Mouse (Mus musculus): ENCODE results near the gene Myh10. TPM values are rescaled to one million over a fixed set of nuclear protein-coding genes. Genes with fewer than 3 reads are reported as not detected.
A peak's percentile ranks its signal among the peaks of the same experiment; 100 is the strongest.

The Myh10 gene
- polyA plus RNA-seq, 1 experiment from 2014 or later, result 94.9 TPM

GRCm38 (mm10) chr11:68790720-68791119 lies 99.4 kb downstream of the Myh10 start:
- H3K9ac ChIP-seq (ENCODE audit: low read depth, low read length), result no peak overlapping the region
- no peak overlapping the region for H3K4me2 ChIP-seq (ENCODE audit: low read length)
- H3K36me3 ChIP-seq (ENCODE audit: control insufficient read depth, insufficient read depth, low read length), result peaks cover 74% of the 10 kb centered on the region
- no peak overlapping the region for H3K4me3 ChIP-seq (ENCODE audit: low read depth, low read length)
- 86% methylated on average over 10 of the region's 10 CpGs for WGBS
- no peaks in the 10 kb centered on the region for H3K4me1 ChIP-seq (ENCODE audit: control insufficient read depth, insufficient read depth, low read length)
- H3K9me3 ChIP-seq (replicated peaks; ENCODE audit: control insufficient read depth, low read length, poor library complexity, severe bottlenecking), result no peaks in the 10 kb centered on the region
- no peaks in the 10 kb centered on the region for H3K27me3 ChIP-seq (ENCODE audit: control insufficient read depth, insufficient read depth, low read depth, low read length)
- no peak overlapping the region for H3K27ac ChIP-seq (ENCODE audit: low read length)
- ATAC-seq, result no peak

DNA sequence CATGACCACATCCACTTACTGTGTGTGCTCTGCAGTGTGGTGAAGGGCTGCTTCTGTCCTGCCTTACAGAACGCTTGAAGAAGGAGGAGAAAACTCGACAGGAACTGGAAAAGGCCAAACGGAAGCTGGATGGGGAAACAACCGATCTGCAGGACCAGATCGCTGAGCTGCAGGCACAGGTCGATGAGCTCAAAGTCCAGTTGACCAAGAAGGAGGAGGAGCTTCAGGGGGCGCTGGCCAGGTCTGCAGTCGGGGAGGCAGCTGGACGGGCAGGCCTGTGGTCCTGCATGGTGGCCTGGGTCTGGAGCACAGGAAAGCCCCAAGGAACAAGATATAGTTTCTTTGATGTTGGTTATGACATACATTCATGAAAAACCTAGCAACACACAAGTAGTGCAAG lies 100.4 kb downstream of the Myh10 start:
- H3K4me2 ChIP-seq (ENCODE audit: low read length), result no peak overlapping the region
- no peak overlapping the region for H3K9ac ChIP-seq (ENCODE audit: low read depth, low read length)
- H3K4me1 ChIP-seq (ENCODE audit: control insufficient read depth, insufficient read depth, low read length), result no peaks in the 10 kb centered on the region
- WGBS, result 93% methylated on average over 9 of the region's 9 CpGs
- H3K27ac ChIP-seq (ENCODE audit: low read length), result no peak overlapping the region
- no peaks in the 10 kb centered on the region for H3K27me3 ChIP-seq (ENCODE audit: control insufficient read depth, insufficient read depth, low read depth, low read length)
- no peak for ATAC-seq
- H3K36me3 ChIP-seq (ENCODE audit: control insufficient read depth, insufficient read depth, low read length), result peaks cover 71% of the 10 kb centered on the region
- H3K4me3 ChIP-seq (ENCODE audit: low read depth, low read length), result no peak overlapping the region
- no peaks in the 10 kb centered on the region for H3K9me3 ChIP-seq (replicated peaks; ENCODE audit: control insufficient read depth, low read length, poor library complexity, severe bottlenecking)

- ATAC-seq, result no peak
- WGBS, result over 99% methylated on average over 10 of the region's 10 CpGs
- H3K4me3 ChIP-seq (ENCODE audit: low read depth, low read length), result no peak overlapping the region
- H3K27ac ChIP-seq (ENCODE audit: low read length), result no peak overlapping the region
- no peak overlapping the region for H3K4me2 ChIP-seq (ENCODE audit: low read length)
- H3K9me3 ChIP-seq (replicated peaks; ENCODE audit: control insufficient read depth, low read length, poor library complexity, severe bottlenecking), result no peaks in the 10 kb centered on the region
- H3K27me3 ChIP-seq (ENCODE audit: control insufficient read depth, insufficient read depth, low read depth, low read length), result no peaks in the 10 kb centered on the region
- H3K9ac ChIP-seq (ENCODE audit: low read depth, low read length), result no peak overlapping the region
- H3K36me3 ChIP-seq (ENCODE audit: control insufficient read depth, insufficient read depth, low read length), result peaks cover 78% of the 10 kb centered on the region
- H3K4me1 ChIP-seq (ENCODE audit: control insufficient read depth, insufficient read depth, low read length), result no peaks in the 10 kb centered on the region
These were observed 106.9 kb downstream of the Myh10 start for GRCm38 (mm10) chr11:68798258-68798657.

- Histone ChIP-seq H3K4me2 (ENCODE audit: low read length) (no peak overlapping the region), H3K9ac (ENCODE audit: low read depth, low read length) (no peak overlapping the region), H3K4me3 (ENCODE audit: low read depth, low read length) (no peak overlapping the region), H3K27me3 (ENCODE audit: control insufficient read depth, insufficient read depth, low read depth, low read length) (no peaks in the 10 kb centered on the region), H3K27ac (ENCODE audit: low read length) (no peak overlapping the region), H3K9me3 (replicated peaks; ENCODE audit: control insufficient read depth, low read length, poor library complexity, severe bottlenecking) (no peaks in the 10 kb centered on the region), H3K36me3 (ENCODE audit: control insufficient read depth, insufficient read depth, low read length) (peaks cover 85% of the 10 kb centered on the region), H3K4me1 (ENCODE audit: control insufficient read depth, insufficient read depth, low read length) (no peaks in the 10 kb centered on the region)
- WGBS, result 69% methylated on average over 4 of the region's 4 CpGs
- ATAC-seq, result no peak
These were observed 113.8 kb downstream of the Myh10 start for GRCm38 (mm10) chr11:68805148-68805547.

DNA sequence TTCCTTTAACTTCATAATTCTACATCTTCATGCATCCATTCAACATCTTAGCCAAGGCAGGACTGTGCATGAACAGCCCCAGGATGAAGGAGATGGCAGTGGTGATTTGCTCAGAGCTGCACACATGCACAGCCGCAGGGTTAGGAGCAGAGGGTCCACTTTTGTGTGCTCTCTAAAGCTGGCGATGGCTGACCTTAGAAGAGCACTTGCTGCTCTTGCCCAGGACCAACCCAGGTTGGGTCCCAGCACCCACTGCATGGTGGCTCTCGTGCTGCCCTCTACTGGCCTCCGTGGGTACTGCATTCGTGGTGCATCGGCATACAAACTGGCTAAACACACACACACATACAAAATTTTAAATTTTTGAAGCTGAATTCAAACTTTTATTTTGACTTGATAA lies 116.4 kb downstream of the Myh10 start:
- 45% methylated on average over 6 of the region's 6 CpGs for WGBS
- peak; percentile 54 for ATAC-seq
- H3K36me3 ChIP-seq (ENCODE audit: control insufficient read depth, insufficient read depth, low read length), result peaks cover 79% of the 10 kb centered on the region
- H3K27ac ChIP-seq (ENCODE audit: low read length), result no peak overlapping the region
- no peaks in the 10 kb centered on the region for H3K27me3 ChIP-seq (ENCODE audit: control insufficient read depth, insufficient read depth, low read depth, low read length)
- H3K9ac ChIP-seq (ENCODE audit: low read depth, low read length), result no peak overlapping the region
- no peak overlapping the region for H3K4me2 ChIP-seq (ENCODE audit: low read length)
- H3K4me1 ChIP-seq (ENCODE audit: control insufficient read depth, insufficient read depth, low read length), result no peaks in the 10 kb centered on the region
- no peak overlapping the region for H3K4me3 ChIP-seq (ENCODE audit: low read depth, low read length)
- H3K9me3 ChIP-seq (replicated peaks; ENCODE audit: control insufficient read depth, low read length, poor library complexity, severe bottlenecking), result no peaks in the 10 kb centered on the region

- Histone ChIP-seq H3K27me3 (ENCODE audit: control insufficient read depth, insufficient read depth, low read depth, low read length) (no peaks in the 10 kb centered on the region), H3K27ac (ENCODE audit: low read length) (no peak overlapping the region), H3K4me3 (ENCODE audit: low read depth, low read length) (no peak overlapping the region), H3K9me3 (replicated peaks; ENCODE audit: control insufficient read depth, low read length, poor library complexity, severe bottlenecking) (no peaks in the 10 kb centered on the region), H3K4me2 (ENCODE audit: low read length) (no peak overlapping the region), H3K9ac (ENCODE audit: low read depth, low read length) (no peak overlapping the region), H3K4me1 (ENCODE audit: control insufficient read depth, insufficient read depth, low read length) (no peaks in the 10 kb centered on the region), H3K36me3 (ENCODE audit: control insufficient read depth, insufficient read depth, low read length) (peaks cover 68% of the 10 kb centered on the region)
- no peak for ATAC-seq
- 93% methylated on average over 9 of the region's 9 CpGs for WGBS
These were observed 120.7 kb downstream of the Myh10 start for GRCm38 (mm10) chr11:68811881-68812577.

GRCm38 (mm10) chr11:68818416-68818815 lies 127.1 kb downstream of the Myh10 start:
- H3K27me3 ChIP-seq (ENCODE audit: control insufficient read depth, insufficient read depth, low read depth, low read length), result no peaks in the 10 kb centered on the region
- no peak overlapping the region for H3K4me2 ChIP-seq (ENCODE audit: low read length)
- peaks cover 56% of the 10 kb centered on the region for H3K36me3 ChIP-seq (ENCODE audit: control insufficient read depth, insufficient read depth, low read length)
- H3K4me3 ChIP-seq (ENCODE audit: low read depth, low read length), result no peak overlapping the region
- no peak for ATAC-seq
- H3K9me3 ChIP-seq (replicated peaks; ENCODE audit: control insufficient read depth, low read length, poor library complexity, severe bottlenecking), result no peaks in the 10 kb centered on the region
- H3K27ac ChIP-seq (ENCODE audit: low read length), result no peak overlapping the region
- H3K4me1 ChIP-seq (ENCODE audit: control insufficient read depth, insufficient read depth, low read length), result no peaks in the 10 kb centered on the region
- whole genome bisulfite sequencing, result 92% methylated on average over 8 of the region's 8 CpGs
- H3K9ac ChIP-seq (ENCODE audit: low read depth, low read length), result no peak overlapping the region

DNA sequence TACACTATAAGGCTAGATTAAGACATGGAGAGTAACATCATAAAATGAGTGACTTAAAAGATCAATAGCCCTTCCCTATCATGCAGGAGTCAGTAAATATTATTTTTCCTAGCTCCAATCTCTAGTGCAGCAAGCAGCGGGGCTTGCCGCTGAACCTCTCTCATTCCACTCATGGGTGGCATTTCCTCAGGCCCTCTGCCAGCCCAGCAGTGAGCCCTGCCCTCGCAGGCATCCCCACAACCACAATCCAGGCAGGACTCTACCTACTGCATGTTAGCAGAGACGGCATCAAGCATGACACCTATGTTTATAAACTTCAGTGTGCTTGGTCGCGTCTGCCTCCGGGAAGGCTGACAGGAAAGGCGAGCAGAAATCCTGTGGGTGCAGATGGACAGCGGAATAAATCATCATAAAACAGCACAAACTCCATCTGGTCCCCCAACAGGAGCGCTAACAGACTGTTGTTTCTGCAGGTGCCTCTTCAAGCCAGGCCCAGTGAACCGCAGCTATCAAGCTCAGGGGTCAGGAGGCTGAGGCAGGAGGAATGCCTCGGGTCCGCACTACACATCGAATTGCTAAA lies 128.0 kb downstream of the Myh10 start:
- H3K36me3 ChIP-seq (ENCODE audit: control insufficient read depth, insufficient read depth, low read length), result peaks cover 51% of the 10 kb centered on the region
- H3K4me2 ChIP-seq (ENCODE audit: low read length), result no peak overlapping the region
- WGBS, result 94% methylated on average over 14 of the region's 14 CpGs
- no peak for ATAC-seq
- H3K27ac ChIP-seq (ENCODE audit: low read length), result no peak overlapping the region
- H3K4me1 ChIP-seq (ENCODE audit: control insufficient read depth, insufficient read depth, low read length), result no peaks in the 10 kb centered on the region
- no peaks in the 10 kb centered on the region for H3K27me3 ChIP-seq (ENCODE audit: control insufficient read depth, insufficient read depth, low read depth, low read length)
- H3K9me3 ChIP-seq (replicated peaks; ENCODE audit: control insufficient read depth, low read length, poor library complexity, severe bottlenecking), result no peaks in the 10 kb centered on the region
- no peak overlapping the region for H3K9ac ChIP-seq (ENCODE audit: low read depth, low read length)
- H3K4me3 ChIP-seq (ENCODE audit: low read depth, low read length), result no peak overlapping the region

DNA sequence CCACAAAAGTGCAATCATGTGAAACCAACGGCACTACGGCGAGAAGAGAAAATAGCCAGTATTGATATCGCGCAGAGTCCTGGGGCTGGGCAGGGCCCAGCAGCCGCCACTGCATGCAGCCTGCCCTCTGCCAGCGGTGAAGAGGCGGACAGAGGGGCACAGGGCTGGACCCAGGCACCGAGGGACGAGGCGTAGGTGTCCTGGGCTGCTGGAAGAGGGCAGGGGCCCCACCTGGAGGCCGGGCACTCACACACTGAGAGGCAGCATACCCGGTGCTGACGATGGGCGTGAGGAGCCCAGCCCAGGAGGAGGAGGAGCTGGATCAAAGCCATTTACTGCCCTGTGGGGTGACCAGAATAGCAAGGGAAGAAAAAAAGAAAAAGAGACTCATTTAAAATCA lies 131.0 kb downstream of the Myh10 start:
- 89% methylated on average over 15 of the region's 15 CpGs for WGBS
- no peaks in the 10 kb centered on the region for H3K9me3 ChIP-seq (replicated peaks; ENCODE audit: control insufficient read depth, low read length, poor library complexity, severe bottlenecking)

More for the DNA sequence above, 131.0 kb downstream of the Myh10 start:
- Histone ChIP-seq H3K4me2 (ENCODE audit: low read length) (no peak overlapping the region), H3K36me3 (ENCODE audit: control insufficient read depth, insufficient read depth, low read length) (peaks cover 34% of the 10 kb centered on the region), H3K27ac (ENCODE audit: low read length) (no peak overlapping the region), H3K4me1 (ENCODE audit: control insufficient read depth, insufficient read depth, low read length) (no peaks in the 10 kb centered on the region), H3K27me3 (ENCODE audit: control insufficient read depth, insufficient read depth, low read depth, low read length) (no peaks in the 10 kb centered on the region), H3K4me3 (ENCODE audit: low read depth, low read length) (no peak overlapping the region), H3K9ac (ENCODE audit: low read depth, low read length) (no peak overlapping the region)
- no peak for ATAC-seq

All from midbrain, embryonic 16.5 days (tissue).